Mouse (Mus musculus) midbrain, embryonic 13.5 days (tissue): ENCODE data around the gene Cbx5. TPM values are rescaled to one million over a fixed set of nuclear protein-coding genes. Genes with fewer than 3 reads are reported as not detected.

Experiments
- ATAC-seq: fragments of 200-750 bp; cut with Nextera tagmentation; 2 replicates; pipeline ENCODE4 v1.8.0; 2017; ENCODE audit warnings: mild to moderate bottlenecking, moderate TSS enrichment, moderate library complexity
- H3K27ac ChIP-seq: fragments of 300-500 bp; sonication (generic); 2 replicates; pipeline ENCODE4 v1.5.1; 2015; ENCODE audit warnings: inconsistent platforms, mild to moderate bottlenecking, moderate library complexity
- H3K27me3 ChIP-seq: fragments of 300-500 bp; sonication (generic); 2 replicates; pipeline ENCODE4 v1.6.1; 2015; ENCODE audit warnings: mild to moderate bottlenecking, inconsistent platforms
- H3K36me3 ChIP-seq: fragments of 300-500 bp; sonication (generic); 2 replicates; pipeline ENCODE4 v1.6.1; 2015; ENCODE audit warnings: mild to moderate bottlenecking, inconsistent platforms
- H3K4me1 ChIP-seq: fragments of 300-500 bp; sonication (generic); replicated peaks from 2 replicates; pipeline ENCODE4 v1.6.1; 2015; ENCODE audit warnings: inconsistent platforms
- H3K4me2 ChIP-seq: fragments of 300-500 bp; sonication (generic); replicated peaks from 2 replicates; pipeline ENCODE4 v1.6.1; 2015; ENCODE audit warnings: moderate library complexity, mild to moderate bottlenecking, inconsistent platforms
- H3K4me3 ChIP-seq: fragments of 300-500 bp; sonication (generic); replicated peaks from 2 replicates; pipeline ENCODE4 v1.5.1; 2015; ENCODE audit warnings: mild to moderate bottlenecking, inconsistent platforms
- H3K9ac ChIP-seq: fragments of 300-500 bp; sonication (generic); replicated peaks from 2 replicates; pipeline ENCODE4 v1.6.1; 2015; ENCODE audit warnings: mild to moderate bottlenecking, inconsistent platforms
- H3K9me3 ChIP-seq: fragments of 300-500 bp; sonication (generic); 2 replicates; pipeline ENCODE4 v1.6.1; 2016; ENCODE audit warnings: mild to moderate bottlenecking, inconsistent platforms
- WGBS: fragments of 180-500 bp; shearing (Covaris S2); methylation state at CpG from one replicate; pipeline ENCODE4 v1.1.7; 2015; 5-methylcytosine and 5-hydroxymethylcytosine counted together
- polyA plus RNA-seq: library from polyadenylated mRNA; unstranded; fragments of >200 nt; fragmentation: Nextera tagmentation; extraction: Ambion mirVana; gene quantifications from 2 replicates; pipeline ENCODE4 v1.2.1, GENCODE M21; 2015

Cbx5 gene
- polyA plus RNA-seq, 1 experiment from 2014 or later, result 146 TPM

GRCm38 (mm10) chr15:103196835-103197234 lies 42.8 kb downstream of the Cbx5 start:
- Histone ChIP-seq H3K4me2 (no peak overlapping the region), H3K27me3 (no peaks in the 10 kb centered on the region), H3K4me1 (no peaks in the 10 kb centered on the region), H3K9me3 (no peaks in the 10 kb centered on the region), H3K27ac (no peak overlapping the region), H3K9ac (no peak overlapping the region), H3K4me3 (no peak overlapping the region), H3K36me3 (peaks cover 80% of the 10 kb centered on the region)
- WGBS, result 98% methylated on average over 1 of the region's 1 CpGs
- no peak for ATAC-seq

DNA sequence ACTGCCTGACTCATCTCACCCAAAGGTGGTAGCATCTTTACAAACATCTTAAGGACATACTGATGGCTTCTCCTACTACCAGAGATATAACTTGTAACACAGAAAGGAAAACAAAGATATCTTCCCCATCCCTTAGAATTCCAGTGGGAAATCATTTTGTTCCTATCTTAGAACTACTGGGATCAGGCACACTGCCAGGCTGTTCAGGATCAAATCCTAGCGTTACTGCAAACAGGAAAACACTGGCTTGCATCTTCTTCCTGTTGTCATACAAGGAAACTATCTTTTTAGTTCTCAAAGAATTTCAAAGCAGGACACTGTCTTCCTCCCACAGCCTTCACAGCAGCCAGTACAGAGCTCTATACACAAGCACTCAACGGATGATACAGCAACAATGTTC lies 46.0 kb downstream of the Cbx5 start:
- no peak overlapping the region for H3K27ac ChIP-seq
- peaks cover 72% of the 10 kb centered on the region for H3K36me3 ChIP-seq
- H3K27me3 ChIP-seq, result no peaks in the 10 kb centered on the region
- H3K9ac ChIP-seq, result no peak overlapping the region
- no peak overlapping the region for H3K4me3 ChIP-seq
- H3K9me3 ChIP-seq, result no peaks in the 10 kb centered on the region
- no peak overlapping the region for H3K4me2 ChIP-seq
- 92% methylated on average over 2 of the region's 2 CpGs for WGBS
- no peak for ATAC-seq
- H3K4me1 ChIP-seq, result no peaks in the 10 kb centered on the region

DNA sequence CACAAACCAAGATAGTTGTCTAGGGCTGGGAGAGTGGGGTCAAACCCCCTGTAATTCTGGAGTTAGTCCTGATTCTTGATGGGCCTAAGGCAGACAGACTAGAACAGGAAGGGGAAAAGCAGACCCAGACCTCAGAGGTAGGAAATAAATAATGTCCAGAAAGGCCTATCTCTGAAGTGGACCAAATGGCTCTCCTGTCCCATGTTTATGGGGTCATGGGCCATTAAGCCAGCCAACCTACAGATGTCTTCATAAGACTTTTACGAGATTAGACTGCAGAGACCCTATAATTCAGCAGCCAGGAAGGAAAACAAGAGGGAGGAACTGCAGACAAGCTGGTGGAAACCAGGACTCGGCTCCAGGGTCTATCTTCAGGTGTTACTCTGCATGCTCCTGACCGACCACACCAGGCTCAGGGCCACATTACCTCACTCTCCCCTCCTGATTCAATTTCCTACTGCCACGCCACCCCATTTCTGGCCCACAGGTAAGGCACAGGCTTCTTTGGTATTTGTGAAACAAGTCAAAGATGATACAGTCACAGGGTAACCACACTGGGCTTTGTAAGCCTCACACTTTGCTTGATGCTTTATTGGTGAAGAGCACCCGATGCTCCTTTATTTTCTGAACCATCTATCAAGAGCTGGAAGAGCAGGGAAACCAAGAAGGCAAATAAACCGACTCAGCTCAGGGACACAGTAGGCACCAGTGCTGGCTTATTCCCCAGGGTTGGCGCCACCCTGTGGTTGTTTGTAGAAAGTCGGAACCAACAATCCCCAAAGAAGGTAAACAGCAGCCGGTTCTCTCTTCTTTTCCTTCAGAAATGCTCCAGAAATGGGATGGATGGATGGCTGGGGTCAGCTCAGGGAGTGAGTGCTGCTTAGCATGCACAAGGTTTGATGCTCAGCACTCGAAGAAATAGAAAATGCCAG lies 48.8 kb downstream of the Cbx5 start:
- WGBS, result 69% methylated on average over 10 of the region's 10 CpGs
- Histone ChIP-seq H3K9ac (no peak overlapping the region; the same call in 1 of the 2 replicates), H3K27me3 (no peaks in the 10 kb centered on the region), H3K9me3 (no peaks in the 10 kb centered on the region), H3K4me1 (0 out of 2 replicates have a peak, but pooled peaks cover 3% of the 10 kb centered on the region), H3K4me3 (no peak overlapping the region), H3K36me3 (peaks cover 45% of the 10 kb centered on the region), H3K4me2 (no peak overlapping the region), H3K27ac (no peak overlapping the region)
- no peak; the same call in 1 of the 2 replicates for ATAC-seq

DNA sequence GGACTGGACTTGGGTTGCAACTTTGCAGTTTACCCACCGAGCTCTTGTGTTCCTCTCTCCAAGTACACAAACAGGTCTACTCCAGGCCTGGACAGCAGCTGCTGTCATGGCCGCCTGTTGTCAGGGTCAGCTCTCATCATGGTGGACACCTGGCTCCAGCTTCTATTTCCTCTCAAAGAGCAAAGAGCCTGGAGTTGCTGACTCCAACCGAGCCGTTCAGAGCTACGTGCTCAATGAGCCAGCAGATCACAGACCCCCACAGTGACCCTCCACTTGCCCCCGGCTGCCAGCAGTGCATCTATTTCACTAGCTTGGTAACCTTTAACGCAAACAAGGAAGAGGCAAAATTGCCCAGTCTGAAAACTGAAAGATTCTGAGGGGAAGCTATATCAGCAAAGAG lies 49.5 kb downstream of the Cbx5 start:
- H3K4me2 ChIP-seq, result no peak overlapping the region
- no peak overlapping the region for H3K27ac ChIP-seq
- peaks cover 43% of the 10 kb centered on the region for H3K36me3 ChIP-seq
- no peaks in the 10 kb centered on the region; the same call in 1 of the 2 replicates for H3K27me3 ChIP-seq
- 0 out of 2 replicates have a peak, but pooled peaks cover 5% of the 10 kb centered on the region for H3K4me1 ChIP-seq
- no peak overlapping the region for H3K4me3 ChIP-seq
- 83% methylated on average over 7 of the region's 7 CpGs for WGBS
- no peak for ATAC-seq
- no peak overlapping the region; the same call in 1 of the 2 replicates for H3K9ac ChIP-seq
- H3K9me3 ChIP-seq, result no peaks in the 10 kb centered on the region

DNA sequence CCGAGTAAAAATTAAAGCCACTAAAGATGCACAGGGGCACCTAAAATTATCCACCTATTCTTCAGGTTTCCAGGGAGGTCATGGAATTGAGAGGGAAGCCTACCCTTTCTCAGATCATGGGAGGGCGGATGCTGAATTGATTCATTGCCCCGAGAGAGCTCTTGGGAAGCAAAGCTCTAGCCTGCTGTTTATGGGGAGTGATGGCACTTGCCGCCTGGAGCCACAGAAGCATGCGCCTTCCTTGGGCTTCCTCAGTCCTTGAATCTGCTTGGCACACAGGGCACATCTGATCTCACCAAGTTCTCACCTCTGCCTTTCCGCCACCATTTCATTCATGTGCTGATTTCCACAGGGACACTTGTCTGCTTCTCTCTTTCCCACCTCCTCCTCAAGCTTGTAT lies 51.8 kb downstream of the Cbx5 start:
- 83% methylated on average over 6 of the region's 6 CpGs for WGBS
- H3K27me3 ChIP-seq, result peaks cover 17% of the 10 kb centered on the region
- H3K36me3 ChIP-seq, result peaks cover 23% of the 10 kb centered on the region
- ATAC-seq, result no peak
- H3K9me3 ChIP-seq, result no peaks in the 10 kb centered on the region
- no peak overlapping the region for H3K4me3 ChIP-seq
- no peak overlapping the region for H3K27ac ChIP-seq
- H3K4me1 ChIP-seq, result peaks cover 19% of the 10 kb centered on the region
- H3K9ac ChIP-seq, result no peak overlapping the region
- no peak overlapping the region for H3K4me2 ChIP-seq

DNA sequence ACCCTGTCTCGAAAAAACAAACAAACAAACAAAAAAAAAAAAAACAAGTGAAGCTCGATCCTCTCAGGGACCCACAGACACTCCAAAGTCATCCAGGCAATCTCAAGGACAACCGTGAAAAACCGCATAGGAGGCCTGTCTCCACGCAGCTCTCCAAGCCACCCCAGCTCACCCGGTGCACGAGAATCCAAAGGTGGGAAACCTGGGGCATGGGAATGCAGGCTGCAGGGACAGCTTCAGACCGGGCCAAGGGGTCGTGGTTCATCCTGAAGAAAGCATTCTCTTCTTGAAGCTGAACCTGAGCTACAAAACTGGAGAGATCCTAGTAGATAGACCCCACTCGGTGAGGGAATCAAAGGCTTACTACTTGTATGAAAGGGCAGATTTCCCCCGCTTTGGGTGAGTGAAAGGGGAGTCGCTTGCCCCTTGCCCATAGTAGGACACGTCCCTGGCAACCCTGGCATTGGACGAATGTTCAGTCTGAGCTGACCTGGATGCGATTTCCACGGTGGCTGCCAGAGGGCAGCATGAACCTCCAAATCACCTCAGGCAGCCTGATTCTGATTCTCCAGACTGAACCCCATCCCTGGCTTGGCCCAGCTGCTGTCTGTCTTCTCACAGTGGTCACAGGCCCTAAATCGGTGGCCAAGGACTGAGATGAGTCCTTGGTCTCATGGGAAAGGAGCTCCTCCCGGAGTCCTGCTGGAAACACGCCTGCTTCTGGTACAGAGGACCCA lies 54.0 kb downstream of the Cbx5 start:
- 53% methylated on average over 19 of the region's 19 CpGs for WGBS
- Histone ChIP-seq H3K27ac (0 out of 2 replicates have a peak overlapping the region, but pooled peaks have one; percentile 25), H3K9ac (no peak overlapping the region), H3K4me1 (peaks cover 22% of the 10 kb centered on the region), H3K36me3 (peaks cover 6% of the 10 kb centered on the region), H3K9me3 (no peaks in the 10 kb centered on the region), H3K27me3 (peaks cover 37% of the 10 kb centered on the region), H3K4me3 (no peak overlapping the region), H3K4me2 (no peak overlapping the region)
- peak; percentile 24 for ATAC-seq

DNA sequence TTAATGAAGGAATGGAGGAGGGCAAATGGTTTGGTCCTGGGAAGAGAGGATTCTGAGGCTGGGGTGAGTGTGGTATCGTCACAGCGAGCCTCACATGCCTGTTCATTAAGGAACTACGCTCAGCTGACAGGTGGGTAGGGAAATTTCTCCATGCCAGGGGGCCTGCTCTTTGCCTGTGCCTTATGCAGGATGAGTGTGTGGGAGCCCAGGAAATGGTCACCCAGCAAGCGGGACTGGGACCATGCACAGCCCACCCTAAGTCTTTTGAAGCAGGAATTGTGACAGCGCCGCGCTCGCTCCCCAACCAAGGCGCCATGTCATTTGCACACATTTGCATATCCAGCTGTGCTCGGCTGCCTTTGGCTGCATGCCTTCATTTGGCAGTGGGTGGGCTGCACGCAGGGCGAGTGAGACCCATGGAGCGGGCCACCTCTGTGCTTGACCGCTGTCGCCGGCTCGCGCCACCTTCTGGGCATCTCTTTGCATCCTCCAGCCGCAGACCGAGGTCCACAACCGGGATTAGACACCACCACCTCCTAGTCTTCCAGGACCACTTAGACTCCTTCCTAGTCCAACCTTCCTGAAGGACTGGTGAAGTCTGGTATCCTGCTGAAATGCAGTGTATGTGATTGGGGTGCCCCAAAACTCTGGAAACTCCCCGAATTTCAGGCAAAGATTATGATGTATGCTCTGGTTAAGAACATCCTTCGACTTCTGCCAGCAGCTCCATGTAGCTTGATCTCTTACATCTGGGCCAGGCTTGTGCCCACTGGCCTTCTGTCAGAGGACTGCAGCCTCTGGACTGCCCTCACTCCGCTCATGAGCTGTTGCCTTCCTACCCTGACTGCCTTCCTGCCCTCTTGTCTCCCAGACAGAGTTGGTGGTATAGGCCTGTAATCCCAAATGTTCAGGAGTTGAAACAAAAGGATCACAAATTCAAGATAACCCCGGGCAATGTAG lies 55.7 kb downstream of the Cbx5 start:
- 11% methylated on average over 25 of the region's 25 CpGs for WGBS
- Histone ChIP-seq H3K4me2 (peak overlapping the region; percentile 53), H3K27me3 (peaks cover 54% of the 10 kb centered on the region), H3K36me3 (no peaks in the 10 kb centered on the region), H3K9ac (no peak overlapping the region; the same call in 1 of the 2 replicates), H3K4me1 (peaks cover 22% of the 10 kb centered on the region), H3K9me3 (no peaks in the 10 kb centered on the region), H3K4me3 (peak overlapping the region; percentile 10), H3K27ac (no peak overlapping the region)
- ATAC-seq, result peak; percentile 48; the same call in 1 of the 2 replicates

DNA sequence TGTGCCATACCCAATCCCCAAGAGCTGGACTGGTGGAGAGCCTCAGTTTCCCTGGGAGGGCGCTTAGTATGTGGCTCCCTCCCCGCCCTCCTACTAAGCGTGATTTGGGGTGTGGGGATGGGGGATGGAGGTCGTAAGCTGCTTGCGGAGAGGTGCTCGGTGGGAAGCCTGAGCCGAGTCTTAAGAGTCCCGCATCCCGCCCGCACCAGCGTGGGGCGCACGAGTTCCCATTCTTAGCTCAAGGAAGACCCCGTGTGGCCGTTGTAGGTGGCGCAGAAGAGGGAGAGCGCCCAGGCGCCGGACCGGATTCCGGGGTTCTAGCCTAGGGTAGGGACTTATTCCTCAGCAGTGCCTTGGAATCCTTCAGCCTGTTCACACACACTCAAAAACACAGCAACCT lies 56.5 kb downstream of the Cbx5 start:
- no peaks in the 10 kb centered on the region for H3K36me3 ChIP-seq
- H3K4me2 ChIP-seq, result peak overlapping the region; percentile 53
- WGBS, result under 1% methylated on average over 21 of the region's 21 CpGs
- H3K4me1 ChIP-seq, result peaks cover 22% of the 10 kb centered on the region
- H3K27ac ChIP-seq, result no peak overlapping the region
- peak; percentile 22; the same call in 1 of the 2 replicates for ATAC-seq
- H3K9me3 ChIP-seq, result no peaks in the 10 kb centered on the region
- 0 out of 2 replicates have a peak overlapping the region, but pooled peaks have one; percentile 14 for H3K9ac ChIP-seq
- H3K4me3 ChIP-seq, result peak overlapping the region; percentile 10
- H3K27me3 ChIP-seq, result peaks cover 62% of the 10 kb centered on the region

DNA sequence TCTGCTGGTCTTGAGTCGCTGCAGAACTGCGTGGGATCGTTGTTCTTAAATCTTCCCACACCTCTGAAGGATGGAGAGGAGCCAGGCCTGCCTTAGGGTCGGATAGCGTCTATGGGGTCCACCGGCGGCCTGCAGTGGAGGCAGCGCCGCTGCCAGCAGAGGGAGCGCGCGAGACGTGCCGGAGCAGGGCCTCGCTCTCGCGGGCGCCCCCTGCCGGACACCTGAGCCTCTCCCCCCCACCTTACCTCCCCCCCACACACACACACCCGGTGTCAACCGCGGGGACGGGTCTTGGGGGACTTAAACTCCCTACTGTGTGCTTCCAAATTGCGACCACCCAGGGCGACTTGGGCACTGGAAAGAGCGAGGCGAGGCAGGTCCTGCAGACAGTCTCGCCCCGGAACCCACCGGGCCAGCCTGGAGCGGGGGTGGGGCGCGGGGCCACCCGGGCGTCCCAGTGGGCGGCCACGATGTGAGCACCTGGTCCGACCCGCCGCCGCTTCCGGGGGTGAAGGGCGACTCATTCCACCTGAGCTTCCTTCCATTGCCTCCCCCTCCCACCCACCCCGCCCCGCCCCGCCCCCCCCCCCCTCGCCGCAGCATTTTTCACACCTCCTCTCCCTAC lies 57.3 kb downstream of the Cbx5 start:
- peak; percentile 41 for ATAC-seq
- H3K4me3 ChIP-seq, result no peak overlapping the region
- peaks cover 71% of the 10 kb centered on the region for H3K27me3 ChIP-seq
- peaks cover 29% of the 10 kb centered on the region for H3K4me1 ChIP-seq
- WGBS, result 2% methylated on average over 42 of the region's 48 CpGs
- H3K36me3 ChIP-seq, result no peaks in the 10 kb centered on the region
- H3K9ac ChIP-seq, result no peak overlapping the region
- H3K9me3 ChIP-seq, result no peaks in the 10 kb centered on the region
- H3K4me2 ChIP-seq, result peak overlapping the region; percentile 39
- H3K27ac ChIP-seq, result no peak overlapping the region

- Histone ChIP-seq H3K4me2 (no peak overlapping the region), H3K4me3 (no peak overlapping the region), H3K9ac (no peak overlapping the region), H3K27me3 (peaks cover 90% of the 10 kb centered on the region), H3K36me3 (no peaks in the 10 kb centered on the region), H3K27ac (no peak overlapping the region), H3K4me1 (peaks cover 26% of the 10 kb centered on the region), H3K9me3 (no peaks in the 10 kb centered on the region)
- no peak for ATAC-seq
Observed at GRCm38 (mm10) chr15:103180406-103180805, 59.2 kb downstream of the Cbx5 start.

- peaks cover 99% of the 10 kb centered on the region for H3K27me3 ChIP-seq
- H3K9ac ChIP-seq, result no peak overlapping the region
- H3K4me2 ChIP-seq, result no peak overlapping the region
- H3K36me3 ChIP-seq, result no peaks in the 10 kb centered on the region
- no peak overlapping the region for H3K27ac ChIP-seq
- H3K4me3 ChIP-seq, result no peak overlapping the region
- 50% methylated on average over 1 of the region's 1 CpGs for WGBS
- no peaks in the 10 kb centered on the region for H3K9me3 ChIP-seq
- no peak for ATAC-seq
- peaks cover 21% of the 10 kb centered on the region for H3K4me1 ChIP-seq
Observed at GRCm38 (mm10) chr15:103178767-103179166, 60.8 kb downstream of the Cbx5 start.
